Mouse (Mus musculus): ENCODE data around the gene Btd. TPM values are rescaled to one million over a fixed set of nuclear protein-coding genes. Genes with fewer than 3 reads are reported as not detected.

Btd gene
- polyA plus RNA-seq, 1 experiment from 2014 or later = 22.3 TPM

DNA sequence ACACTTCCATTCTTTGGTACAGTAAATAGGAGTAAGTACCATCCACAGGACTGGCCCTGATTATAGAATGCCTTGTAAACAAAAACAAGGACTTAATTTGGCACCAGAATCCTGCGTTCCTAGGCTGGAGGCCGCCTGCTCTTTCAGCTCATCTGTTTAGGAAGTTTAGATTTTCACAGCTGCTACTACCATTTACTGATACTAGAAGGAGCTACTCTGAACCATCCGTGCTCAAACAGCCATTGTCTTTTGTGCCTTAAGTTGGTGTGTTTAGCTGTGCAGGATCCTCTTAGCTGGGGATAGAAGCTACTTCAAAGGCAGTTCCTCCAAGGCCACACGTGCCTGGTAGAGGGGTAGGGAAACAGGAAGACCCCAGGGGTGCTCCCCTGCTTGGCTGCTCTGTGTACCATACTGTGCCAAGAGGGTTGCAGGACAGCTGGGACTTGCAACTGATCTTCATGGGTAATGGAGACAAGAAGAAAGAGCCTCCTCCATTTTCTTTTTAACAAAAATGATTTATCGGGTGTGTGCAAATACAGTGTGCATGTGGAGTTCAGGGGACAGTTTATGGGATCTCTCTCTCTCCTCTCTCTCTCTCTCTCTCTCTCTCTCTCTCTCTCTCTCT lies 41.2 kb downstream of the Btd start:
- 47% methylated on average over 5 of the region's 5 CpGs for whole genome bisulfite sequencing (ENCODE audit: insufficient replicate concordance)
- no peaks in the 10 kb centered on the region for H3K27me3 ChIP-seq (ENCODE audit: control insufficient read depth, insufficient read depth, low read length)
- H3K4me2 ChIP-seq = no peak overlapping the region
- no peaks in the 10 kb centered on the region for H3K4me1 ChIP-seq (ENCODE audit: control insufficient read depth, insufficient read depth, low read length)
- no peak for ATAC-seq (replicated peaks; ENCODE audit: insufficient number of reproducible peaks, low FRiP score, low TSS enrichment)
- H3K9me3 ChIP-seq (replicated peaks; ENCODE audit: control insufficient read depth, low read length) = no peaks in the 10 kb centered on the region
- no peak overlapping the region for H3K9ac ChIP-seq (ENCODE audit: low read depth, low read length)
- no peaks in the 10 kb centered on the region for H3K36me3 ChIP-seq (ENCODE audit: control insufficient read depth, insufficient read depth, low read length)
- no peak overlapping the region for H3K27ac ChIP-seq (ENCODE audit: low read depth, low read length)
- no peak overlapping the region for H3K4me3 ChIP-seq (ENCODE audit: low read depth, low read length)

DNA sequence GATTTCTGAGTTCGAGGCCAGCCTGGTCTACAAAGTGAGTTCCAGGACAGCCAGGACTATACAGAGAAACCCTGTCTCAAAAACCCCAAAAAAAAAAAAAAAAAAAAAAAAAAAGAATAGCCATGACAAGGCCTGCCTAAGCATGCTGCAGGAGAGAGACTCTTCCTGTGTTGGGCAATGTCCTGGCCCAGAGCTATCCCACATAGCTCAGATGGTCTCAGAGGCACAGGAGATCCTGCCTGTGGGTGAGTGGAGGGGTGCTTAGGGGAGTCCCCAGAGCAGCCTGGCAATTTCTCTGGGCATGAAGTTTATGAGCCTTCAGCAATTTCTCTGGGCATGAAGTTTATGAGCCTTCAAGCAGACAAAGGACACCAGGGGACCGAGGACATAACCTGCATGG lies 42.8 kb downstream of the Btd start:
- 78% methylated on average over 1 of the region's 2 CpGs for WGBS (ENCODE audit: insufficient replicate concordance)
- no peaks in the 10 kb centered on the region for H3K27me3 ChIP-seq (ENCODE audit: control insufficient read depth, insufficient read depth, low read length)
- H3K4me3 ChIP-seq (ENCODE audit: low read depth, low read length) = no peak overlapping the region
- H3K36me3 ChIP-seq (ENCODE audit: control insufficient read depth, insufficient read depth, low read length) = no peaks in the 10 kb centered on the region
- H3K4me2 ChIP-seq = no peak overlapping the region
- no peaks in the 10 kb centered on the region for H3K9me3 ChIP-seq (replicated peaks; ENCODE audit: control insufficient read depth, low read length)
- H3K9ac ChIP-seq (ENCODE audit: low read depth, low read length) = no peak overlapping the region
- no peak for ATAC-seq (replicated peaks; ENCODE audit: insufficient number of reproducible peaks, low FRiP score, low TSS enrichment)
- H3K27ac ChIP-seq (ENCODE audit: low read depth, low read length) = no peak overlapping the region
- H3K4me1 ChIP-seq (ENCODE audit: control insufficient read depth, insufficient read depth, low read length) = no peaks in the 10 kb centered on the region

DNA sequence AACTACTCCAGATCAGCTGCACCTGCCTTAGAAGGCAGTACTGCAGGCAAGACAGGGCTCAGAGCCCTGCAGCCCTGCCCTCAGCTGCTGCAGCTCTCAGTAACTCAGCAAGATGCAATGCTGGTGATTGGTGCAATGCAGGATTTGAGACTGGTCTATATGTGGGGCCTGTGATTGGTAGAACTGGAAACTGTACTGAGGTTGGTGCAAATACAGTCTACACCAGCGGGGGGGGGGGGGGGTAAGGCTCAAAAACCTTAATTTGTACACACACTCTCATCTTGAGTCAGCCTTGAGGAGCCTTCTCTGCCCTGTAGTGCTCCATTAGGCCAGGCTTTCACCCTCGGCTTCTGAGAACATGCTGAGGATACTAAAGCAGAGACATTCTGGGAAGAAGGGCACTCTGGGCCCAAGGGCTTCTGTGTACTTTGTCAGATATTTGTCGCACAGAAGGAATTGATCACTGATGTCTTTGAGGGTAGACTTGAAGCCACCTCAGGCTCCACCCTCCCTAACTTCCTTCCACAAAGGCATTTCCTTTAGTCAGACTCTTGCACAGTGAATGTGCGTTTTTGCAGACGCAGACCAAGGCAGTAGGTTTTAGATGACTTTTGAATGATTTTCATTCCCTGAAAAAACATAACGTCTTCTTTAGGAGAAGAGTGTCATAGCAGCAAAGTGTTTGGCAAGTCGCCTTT lies 43.7 kb downstream of the Btd start:
- Histone ChIP-seq H3K4me1 (ENCODE audit: control insufficient read depth, insufficient read depth, low read length) (no peaks in the 10 kb centered on the region), H3K4me3 (ENCODE audit: low read depth, low read length) (no peak overlapping the region), H3K27ac (ENCODE audit: low read depth, low read length) (no peak overlapping the region), H3K9ac (ENCODE audit: low read depth, low read length) (no peak overlapping the region), H3K36me3 (ENCODE audit: control insufficient read depth, insufficient read depth, low read length) (no peaks in the 10 kb centered on the region), H3K27me3 (ENCODE audit: control insufficient read depth, insufficient read depth, low read length) (no peaks in the 10 kb centered on the region), H3K9me3 (replicated peaks; ENCODE audit: control insufficient read depth, low read length) (no peaks in the 10 kb centered on the region), H3K4me2 (no peak overlapping the region)
- ATAC-seq (replicated peaks; ENCODE audit: insufficient number of reproducible peaks, low FRiP score, low TSS enrichment) = no peak
- 67% methylated on average over 7 of the region's 7 CpGs for WGBS (ENCODE audit: insufficient replicate concordance)

DNA sequence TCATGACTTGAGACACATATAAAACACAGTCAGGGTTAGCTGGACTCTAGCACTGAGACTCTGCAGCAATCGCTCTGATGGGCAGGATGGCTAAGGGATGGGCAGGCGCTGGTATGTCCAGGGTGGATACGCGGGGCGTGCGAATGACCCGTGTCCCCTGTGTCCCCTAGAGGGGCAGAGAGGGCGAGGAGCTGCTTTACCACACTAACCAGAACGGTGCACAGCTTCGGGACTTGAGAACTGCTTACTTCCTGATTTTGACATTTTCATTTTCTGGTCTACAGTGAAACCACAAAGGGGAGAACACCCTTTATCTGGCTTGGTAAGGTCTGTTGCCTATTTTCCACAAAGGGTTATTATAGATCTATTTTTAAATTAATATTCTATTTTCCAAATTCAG lies 44.9 kb downstream of the Btd start:
- no peaks in the 10 kb centered on the region for H3K36me3 ChIP-seq (ENCODE audit: control insufficient read depth, insufficient read depth, low read length)
- no peak overlapping the region for H3K27ac ChIP-seq (ENCODE audit: low read depth, low read length)
- H3K9me3 ChIP-seq (replicated peaks; ENCODE audit: control insufficient read depth, low read length) = no peaks in the 10 kb centered on the region
- no peak overlapping the region for H3K4me3 ChIP-seq (ENCODE audit: low read depth, low read length)
- no peak for ATAC-seq (replicated peaks; ENCODE audit: insufficient number of reproducible peaks, low FRiP score, low TSS enrichment)
- no peaks in the 10 kb centered on the region for H3K4me1 ChIP-seq (ENCODE audit: control insufficient read depth, insufficient read depth, low read length)
- no peak overlapping the region for H3K4me2 ChIP-seq
- H3K27me3 ChIP-seq (ENCODE audit: control insufficient read depth, insufficient read depth, low read length) = no peaks in the 10 kb centered on the region
- WGBS (ENCODE audit: insufficient replicate concordance) = 84% methylated on average over 10 of the region's 10 CpGs
- no peak overlapping the region for H3K9ac ChIP-seq (ENCODE audit: low read depth, low read length)

DNA sequence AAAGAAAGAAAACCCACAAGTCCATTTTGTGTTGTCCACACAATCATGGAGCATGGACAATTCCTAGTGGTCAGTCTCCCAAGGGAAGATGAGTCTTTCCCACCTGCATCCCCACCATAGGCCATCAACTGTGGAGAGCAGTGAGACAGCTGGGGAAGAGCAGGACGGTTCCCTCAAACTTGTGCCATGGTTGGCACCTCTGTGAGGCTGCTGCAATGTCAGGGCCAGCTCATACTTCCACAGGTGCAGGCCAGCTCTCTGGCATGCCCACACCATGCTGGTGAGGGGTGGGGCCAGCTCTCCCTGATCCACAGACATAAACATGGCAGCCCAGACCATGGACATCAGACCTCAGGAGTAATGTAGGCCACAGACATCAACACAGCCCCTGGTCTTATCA lies 45.4 kb downstream of the Btd start:
- Histone ChIP-seq H3K9ac (ENCODE audit: low read depth, low read length) (no peak overlapping the region), H3K27ac (ENCODE audit: low read depth, low read length) (no peak overlapping the region), H3K36me3 (ENCODE audit: control insufficient read depth, insufficient read depth, low read length) (no peaks in the 10 kb centered on the region), H3K27me3 (ENCODE audit: control insufficient read depth, insufficient read depth, low read length) (no peaks in the 10 kb centered on the region), H3K4me2 (no peak overlapping the region), H3K9me3 (replicated peaks; ENCODE audit: control insufficient read depth, low read length) (no peaks in the 10 kb centered on the region), H3K4me3 (ENCODE audit: low read depth, low read length) (no peak overlapping the region), H3K4me1 (ENCODE audit: control insufficient read depth, insufficient read depth, low read length) (no peaks in the 10 kb centered on the region)
- WGBS (ENCODE audit: insufficient replicate concordance) = 77% methylated on average over 1 of the region's 1 CpGs
- no peak for ATAC-seq (replicated peaks; ENCODE audit: insufficient number of reproducible peaks, low FRiP score, low TSS enrichment)

DNA sequence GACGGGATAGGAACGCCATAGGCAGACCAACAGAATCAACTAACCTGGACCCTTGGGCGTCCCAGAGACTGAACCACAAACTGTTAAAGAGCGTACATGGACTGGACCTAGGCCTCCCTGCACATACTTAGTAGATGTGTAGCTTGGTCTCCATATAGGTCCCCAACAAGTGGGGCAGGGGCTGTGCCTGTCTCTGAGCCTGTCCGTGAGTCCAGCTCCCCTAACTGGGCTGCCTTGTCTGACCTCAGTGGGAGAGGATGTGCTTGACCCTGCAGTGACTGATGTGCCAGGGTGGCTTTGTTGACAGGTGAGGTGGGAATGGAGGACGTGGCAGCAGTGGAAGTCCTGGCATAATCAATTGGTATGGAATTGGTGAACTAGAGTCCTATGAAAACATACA lies 51.7 kb downstream of the Btd start:
- Histone ChIP-seq H3K27me3 (ENCODE audit: control insufficient read depth, insufficient read depth, low read length) (no peaks in the 10 kb centered on the region), H3K36me3 (ENCODE audit: control insufficient read depth, insufficient read depth, low read length) (no peaks in the 10 kb centered on the region), H3K9ac (ENCODE audit: low read depth, low read length) (no peak overlapping the region), H3K9me3 (replicated peaks; ENCODE audit: control insufficient read depth, low read length) (no peaks in the 10 kb centered on the region), H3K4me1 (ENCODE audit: control insufficient read depth, insufficient read depth, low read length) (no peaks in the 10 kb centered on the region), H3K4me3 (ENCODE audit: low read depth, low read length) (no peak overlapping the region), H3K27ac (ENCODE audit: low read depth, low read length) (no peak overlapping the region), H3K4me2 (no peak overlapping the region)
- 83% methylated on average over 6 of the region's 6 CpGs for WGBS (ENCODE audit: insufficient replicate concordance)
- no peak for ATAC-seq (replicated peaks; ENCODE audit: insufficient number of reproducible peaks, low FRiP score, low TSS enrichment)

DNA sequence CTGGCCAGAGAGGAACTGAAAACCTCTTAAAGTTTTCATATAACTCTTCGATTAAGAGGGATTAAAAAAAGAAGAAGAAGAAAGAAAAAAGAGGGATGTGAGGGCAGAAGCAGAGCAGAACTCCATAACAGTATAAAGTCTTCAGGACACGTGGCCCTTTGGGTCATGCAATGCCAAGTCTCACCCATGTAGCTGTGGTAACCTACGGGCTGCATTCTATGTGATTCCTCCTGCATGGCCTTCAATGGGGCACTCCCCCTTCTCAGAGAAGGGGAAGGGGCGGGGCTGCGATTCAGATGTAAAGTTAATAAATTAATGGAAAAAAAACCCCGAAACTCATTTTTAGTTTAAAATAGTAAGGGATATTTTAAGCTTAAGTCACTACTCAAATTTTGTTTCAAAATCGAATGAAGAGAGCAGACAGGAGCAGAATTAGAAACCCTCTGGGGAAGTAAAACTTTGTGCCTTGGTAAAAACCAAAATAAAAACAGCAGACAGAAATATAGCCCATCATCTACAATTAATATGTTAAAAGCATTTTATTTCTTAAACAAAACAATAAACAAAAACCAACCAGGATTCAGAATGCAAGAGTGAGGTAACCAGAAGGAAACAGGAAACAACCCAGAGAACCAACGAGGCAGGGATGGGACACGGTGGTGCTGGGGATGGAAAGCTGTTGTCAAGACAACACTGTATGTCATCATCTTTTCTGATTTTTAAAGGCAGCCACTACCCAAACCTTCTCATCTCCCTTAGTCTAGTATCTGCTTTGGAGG lies 55.6 kb downstream of the Btd start:
- peaks cover 5% of the 10 kb centered on the region; the same call in 1 of the 2 replicates for H3K36me3 ChIP-seq (ENCODE audit: control insufficient read depth, insufficient read depth, low read length)
- no peaks in the 10 kb centered on the region for H3K27me3 ChIP-seq (ENCODE audit: control insufficient read depth, insufficient read depth, low read length)
- no peak overlapping the region for H3K9ac ChIP-seq (ENCODE audit: low read depth, low read length)
- no peak overlapping the region for H3K27ac ChIP-seq (ENCODE audit: low read depth, low read length)
- no peak overlapping the region for H3K4me3 ChIP-seq (ENCODE audit: low read depth, low read length)
- no peak overlapping the region for H3K4me2 ChIP-seq
- no peaks in the 10 kb centered on the region; the same call in 1 of the 2 replicates for H3K4me1 ChIP-seq (ENCODE audit: control insufficient read depth, insufficient read depth, low read length)
- ATAC-seq (replicated peaks; ENCODE audit: insufficient number of reproducible peaks, low FRiP score, low TSS enrichment) = no peak
- H3K9me3 ChIP-seq (replicated peaks; ENCODE audit: control insufficient read depth, low read length) = no peaks in the 10 kb centered on the region
- 84% methylated on average over 9 of the region's 9 CpGs for WGBS (ENCODE audit: insufficient replicate concordance)

DNA sequence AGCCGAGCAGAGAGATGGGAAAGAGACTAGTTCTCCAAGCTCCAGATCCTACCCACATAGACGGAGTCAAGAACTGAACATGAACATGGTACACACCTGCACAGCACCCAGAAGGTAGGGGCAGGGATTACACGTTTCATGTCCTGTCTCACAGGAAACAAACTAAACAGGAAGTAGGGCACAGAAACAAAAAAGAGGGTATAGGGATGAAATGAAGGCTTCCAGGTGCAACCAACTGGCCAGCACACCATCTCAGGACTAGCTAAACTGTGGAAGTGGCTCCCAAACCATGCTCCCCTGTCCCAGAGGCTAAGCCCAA lies 56.1 kb downstream of the Btd start:
- no peaks in the 10 kb centered on the region; the same call in 1 of the 2 replicates for H3K4me1 ChIP-seq (ENCODE audit: control insufficient read depth, insufficient read depth, low read length)
- no peak overlapping the region for H3K4me3 ChIP-seq (ENCODE audit: low read depth, low read length)
- H3K27me3 ChIP-seq (ENCODE audit: control insufficient read depth, insufficient read depth, low read length) = no peaks in the 10 kb centered on the region
- H3K36me3 ChIP-seq (ENCODE audit: control insufficient read depth, insufficient read depth, low read length) = peaks cover 5% of the 10 kb centered on the region; the same call in 1 of the 2 replicates
- WGBS (ENCODE audit: insufficient replicate concordance) = 83% methylated on average over 3 of the region's 3 CpGs
- ATAC-seq (replicated peaks; ENCODE audit: insufficient number of reproducible peaks, low FRiP score, low TSS enrichment) = no peak
- no peaks in the 10 kb centered on the region for H3K9me3 ChIP-seq (replicated peaks; ENCODE audit: control insufficient read depth, low read length)
- no peak overlapping the region for H3K9ac ChIP-seq (ENCODE audit: low read depth, low read length)
- no peak overlapping the region for H3K4me2 ChIP-seq
- H3K27ac ChIP-seq (ENCODE audit: low read depth, low read length) = peak overlapping the region; percentile 25
